Mouse (Mus musculus): ENCODE measurements at regions not wholly inside any gene's neighbourhood (a gene's known extent, or its start where the extent isn't known, plus 50 kb on each side); places are given as distances from the start of the nearest gene placed in this dataset.

DNA sequence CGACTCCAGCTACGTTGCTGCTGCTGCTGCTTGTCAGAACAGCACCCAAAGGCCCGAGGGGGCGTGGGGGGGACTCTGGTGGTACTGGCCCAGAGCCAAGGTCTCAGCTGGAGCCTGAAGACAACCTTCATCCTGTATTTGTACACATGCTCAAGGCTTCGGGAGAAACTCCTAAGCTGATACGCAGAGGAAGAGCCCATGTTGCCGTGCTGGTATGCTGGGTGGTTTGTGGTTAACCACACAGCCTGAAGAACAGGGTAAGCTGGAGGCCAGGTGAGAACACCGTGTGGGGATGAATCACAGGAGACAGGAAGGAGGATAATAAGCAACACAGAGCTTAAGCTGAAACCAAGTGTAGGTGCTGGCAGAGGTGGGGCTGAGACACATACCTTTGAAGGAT, 68.9 kb upstream of the Atl2 start:
- TF ChIP-seq CTCF (IDR thresholded peaks at IDR 0.05; ENCODE audit: low read depth) (no peak), EP300 (IDR thresholded peaks at IDR 0.05; ENCODE audit: low read depth) (no peak)
